Mouse (Mus musculus) heart, embryonic 11.5 days (tissue): ENCODE results near the gene Dnajb2. TPM values are rescaled to one million over a fixed set of nuclear protein-coding genes. Genes with fewer than 3 reads are reported as not detected.

Experiments used
- ATAC-seq: fragments of 200-750 bp; cut with Nextera tagmentation; replicated peaks from 2 replicates; pipeline ENCODE4 v1.8.0; 2017; ENCODE audit warnings: moderate library complexity; ENCODE audit not compliant: insufficient number of reproducible peaks, low FRiP score, low TSS enrichment
- H3K27ac ChIP-seq: fragments of 300-500 bp; sonication (generic); 2 replicates; pipeline ENCODE4 v1.5.1; 2014; ENCODE audit warnings: mild to moderate bottlenecking, low read depth, low read length
- H3K27me3 ChIP-seq: fragments of 300-500 bp; sonication (generic); 2 replicates; pipeline ENCODE4 v1.6.1; 2014; ENCODE audit warnings: mild to moderate bottlenecking, low read length, mixed read lengths; ENCODE audit not compliant: control insufficient read depth, insufficient read depth
- H3K36me3 ChIP-seq: fragments of 300-500 bp; sonication (generic); 2 replicates; pipeline ENCODE4 v1.6.1; 2014; ENCODE audit warnings: mild to moderate bottlenecking, low read length, moderate library complexity, mixed read lengths; ENCODE audit not compliant: control insufficient read depth, insufficient read depth
- H3K4me1 ChIP-seq: fragments of 300-500 bp; sonication (generic); 2 replicates; pipeline ENCODE4 v1.6.1; 2014; ENCODE audit warnings: low read length; ENCODE audit not compliant: control insufficient read depth, insufficient read depth
- H3K4me2 ChIP-seq: fragments of 300-500 bp; sonication (generic); 2 replicates; pipeline ENCODE4 v1.6.1; 2014; ENCODE audit warnings: mild to moderate bottlenecking, moderate library complexity
- H3K4me3 ChIP-seq: fragments of 300-500 bp; sonication (generic); 2 replicates; pipeline ENCODE4 v1.5.1; 2014; ENCODE audit warnings: low read depth, low read length
- H3K9ac ChIP-seq: fragments of 300-500 bp; sonication (generic); 2 replicates; pipeline ENCODE4 v1.6.1; 2014; ENCODE audit warnings: mild to moderate bottlenecking, low read depth, low read length, moderate library complexity
- H3K9me3 ChIP-seq: fragments of 300-500 bp; sonication (generic); replicated peaks from 2 replicates; pipeline ENCODE4 v1.6.1; 2016; ENCODE audit warnings: low read length; ENCODE audit not compliant: control insufficient read depth
- WGBS: fragments of 180-500 bp; shearing (Covaris S2); extraction: QIAGEN DNeasy Blood & Tissue Kit; methylation state at CpG from one replicate; pipeline ENCODE4 v1.1.7; 2014; ENCODE audit not compliant: insufficient replicate concordance; 5-methylcytosine and 5-hydroxymethylcytosine counted together
- polyA plus RNA-seq: library from polyadenylated mRNA; unstranded; fragments of >200 nt; fragmentation: Nextera tagmentation; extraction: Ambion mirVana; gene quantifications from 2 replicates; pipeline ENCODE4 v1.2.1, GENCODE M21; 2014

Gene Dnajb2
- polyA plus RNA-seq, 1 experiment from 2014 or later, result 15.3 TPM

DNA sequence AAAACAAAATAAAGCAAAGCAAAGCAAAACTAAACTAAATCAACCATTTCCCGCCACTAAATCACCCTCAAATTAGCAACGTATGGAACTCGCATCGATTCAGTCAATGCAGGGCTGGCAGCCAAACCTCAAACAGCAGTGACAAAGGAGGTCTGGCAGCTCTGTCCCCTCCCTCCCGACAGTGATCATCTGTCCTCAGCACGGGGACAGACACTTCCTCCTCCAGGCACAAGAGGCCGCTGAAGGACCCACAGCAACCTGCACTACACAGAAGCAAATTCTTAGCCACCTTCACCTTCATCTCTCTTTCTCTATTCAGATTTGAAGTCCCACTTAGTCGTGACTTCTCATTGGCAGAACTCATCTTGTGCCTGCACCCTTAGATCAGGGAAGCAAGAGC lies 1.6 kb upstream of the Dnajb2 start:
- Histone ChIP-seq H3K4me1 (peaks cover 16% of the 10 kb centered on the region), H3K27ac (no peak overlapping the region), H3K4me3 (no peak overlapping the region), H3K27me3 (0 out of 2 replicates have a peak, but pooled peaks cover 3% of the 10 kb centered on the region), H3K9me3 (no peaks in the 10 kb centered on the region), H3K9ac (no peak overlapping the region), H3K36me3 (no peaks in the 10 kb centered on the region), H3K4me2 (peak overlapping the region; percentile 14; the same call in 1 of the 2 replicates)
- 2% methylated on average over 8 of the region's 8 CpGs for WGBS
- no peak for ATAC-seq

DNA sequence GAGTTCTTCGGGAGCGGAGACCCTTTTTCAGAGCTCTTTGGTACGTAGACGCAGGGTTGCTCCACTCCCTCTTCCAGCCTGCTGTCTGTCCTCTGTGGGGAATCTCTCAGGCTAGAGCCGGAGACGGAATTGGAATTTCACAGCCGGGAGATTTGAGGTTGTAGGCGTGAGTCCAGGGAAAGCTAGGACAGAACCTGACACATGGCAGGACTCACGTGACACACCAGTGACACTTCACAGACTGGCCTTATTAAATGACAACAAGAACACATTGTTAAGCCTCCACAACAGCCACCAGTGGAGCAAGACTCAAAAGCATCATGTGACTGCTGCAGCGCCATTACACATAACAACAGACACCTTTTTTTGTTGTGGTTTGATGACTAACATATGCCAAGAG lies 3.4 kb downstream of the Dnajb2 start:
- WGBS, result 74% methylated on average over 10 of the region's 10 CpGs
- Histone ChIP-seq H3K36me3 (peaks cover 3% of the 10 kb centered on the region; the same call in 1 of the 2 replicates), H3K9me3 (no peaks in the 10 kb centered on the region)

DNA sequence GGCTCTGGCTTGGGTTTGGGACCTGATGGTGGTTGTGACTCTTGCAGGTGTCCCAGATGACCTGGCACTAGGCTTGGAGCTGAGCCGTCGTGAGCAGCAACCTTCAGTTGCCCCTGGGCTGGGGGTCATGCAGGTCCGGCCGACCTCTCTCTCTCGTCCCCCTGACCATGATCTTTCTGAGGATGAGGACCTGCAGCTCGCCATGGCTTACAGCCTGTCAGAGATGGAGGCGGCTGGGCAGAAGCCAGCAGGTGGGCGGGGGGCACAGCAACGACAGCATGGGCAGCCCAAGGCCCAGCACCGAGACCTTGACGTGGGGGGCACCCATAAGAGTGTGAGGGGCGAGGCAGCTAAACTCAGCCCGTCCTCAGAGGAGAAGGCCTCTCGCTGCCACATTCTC lies 7.2 kb downstream of the Dnajb2 start:
- Histone ChIP-seq H3K9me3 (no peaks in the 10 kb centered on the region), H3K4me2 (no peak overlapping the region), H3K9ac (no peak overlapping the region), H3K4me3 (no peak overlapping the region), H3K27me3 (no peaks in the 10 kb centered on the region), H3K27ac (no peak overlapping the region), H3K4me1 (peaks cover 11% of the 10 kb centered on the region), H3K36me3 (peaks cover 3% of the 10 kb centered on the region; the same call in 1 of the 2 replicates)
- no peak for ATAC-seq
- 83% methylated on average over 14 of the region's 14 CpGs for whole genome bisulfite sequencing

More for the DNA sequence above, 3.4 kb downstream of the Dnajb2 start:
- ATAC-seq, result no peak
- H3K4me2 ChIP-seq, result no peak overlapping the region
- H3K9ac ChIP-seq, result no peak overlapping the region
- peaks cover 16% of the 10 kb centered on the region for H3K4me1 ChIP-seq
- H3K27me3 ChIP-seq, result no peaks in the 10 kb centered on the region
- H3K27ac ChIP-seq, result no peak overlapping the region
- H3K4me3 ChIP-seq, result no peak overlapping the region

DNA sequence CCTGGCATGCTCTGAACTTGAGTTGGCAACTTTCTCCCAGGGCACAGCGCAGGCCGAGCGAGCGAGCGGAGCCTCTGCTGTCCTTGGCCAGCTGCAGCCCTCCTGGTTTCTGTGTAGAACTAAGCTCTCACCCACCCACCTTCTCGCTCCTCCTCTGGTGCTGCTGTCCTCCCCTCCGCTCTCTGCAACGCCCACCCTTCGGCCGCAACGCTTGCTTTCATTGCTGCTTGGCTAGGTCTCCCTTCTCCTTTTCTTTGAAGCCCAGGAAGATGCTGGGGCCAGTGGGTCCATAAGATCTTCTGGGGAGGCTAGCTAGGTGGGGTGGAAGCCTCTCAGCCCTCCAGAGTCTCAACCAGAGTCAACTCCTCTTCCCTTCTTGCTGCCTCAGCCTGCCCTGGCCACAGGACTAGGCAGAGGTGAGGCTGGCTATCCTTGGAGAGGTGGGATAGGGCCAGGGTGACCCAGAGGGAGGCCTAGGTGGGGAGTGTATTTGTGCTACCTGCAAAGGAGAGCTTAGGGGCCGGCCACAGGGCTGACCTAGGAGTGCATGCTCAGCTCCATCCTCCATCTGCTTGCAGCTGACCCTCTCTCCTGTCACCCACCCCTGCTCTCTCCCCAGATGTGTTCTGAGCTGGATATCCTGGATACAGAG lies 8.1 kb downstream of the Dnajb2 start:
- no peak overlapping the region for H3K4me2 ChIP-seq
- WGBS, result 90% methylated on average over 12 of the region's 12 CpGs
- H3K27me3 ChIP-seq, result no peaks in the 10 kb centered on the region
- H3K9ac ChIP-seq, result no peak overlapping the region
- no peak overlapping the region for H3K4me3 ChIP-seq
- no peak for ATAC-seq
- H3K36me3 ChIP-seq, result peaks cover 3% of the 10 kb centered on the region; the same call in 1 of the 2 replicates
- peaks cover 14% of the 10 kb centered on the region for H3K4me1 ChIP-seq
- no peaks in the 10 kb centered on the region for H3K9me3 ChIP-seq
- H3K27ac ChIP-seq, result no peak overlapping the region

DNA sequence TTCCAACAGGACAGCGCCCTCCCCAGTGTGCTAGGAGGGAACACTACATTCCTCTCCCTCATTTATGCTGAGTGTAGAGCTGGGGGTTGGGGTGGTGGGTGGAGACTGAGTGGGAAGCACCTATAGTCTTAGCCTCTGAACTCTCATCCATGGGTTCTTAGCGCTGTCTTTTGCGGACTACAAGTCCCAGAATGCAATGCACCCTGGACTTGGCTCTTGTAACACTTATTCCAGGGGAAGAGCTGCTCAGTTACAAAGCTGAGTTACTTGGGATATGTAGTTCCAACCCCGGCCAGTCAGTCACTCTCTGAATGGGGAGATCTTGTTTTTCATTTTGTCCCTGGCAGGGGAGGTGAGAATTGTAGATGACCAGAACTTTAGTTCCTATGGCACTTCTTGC lies 8.6 kb downstream of the Dnajb2 start:
- no peak overlapping the region for H3K4me3 ChIP-seq
- peak; percentile 31; the same call in 1 of the 2 replicates for ATAC-seq

DNA sequence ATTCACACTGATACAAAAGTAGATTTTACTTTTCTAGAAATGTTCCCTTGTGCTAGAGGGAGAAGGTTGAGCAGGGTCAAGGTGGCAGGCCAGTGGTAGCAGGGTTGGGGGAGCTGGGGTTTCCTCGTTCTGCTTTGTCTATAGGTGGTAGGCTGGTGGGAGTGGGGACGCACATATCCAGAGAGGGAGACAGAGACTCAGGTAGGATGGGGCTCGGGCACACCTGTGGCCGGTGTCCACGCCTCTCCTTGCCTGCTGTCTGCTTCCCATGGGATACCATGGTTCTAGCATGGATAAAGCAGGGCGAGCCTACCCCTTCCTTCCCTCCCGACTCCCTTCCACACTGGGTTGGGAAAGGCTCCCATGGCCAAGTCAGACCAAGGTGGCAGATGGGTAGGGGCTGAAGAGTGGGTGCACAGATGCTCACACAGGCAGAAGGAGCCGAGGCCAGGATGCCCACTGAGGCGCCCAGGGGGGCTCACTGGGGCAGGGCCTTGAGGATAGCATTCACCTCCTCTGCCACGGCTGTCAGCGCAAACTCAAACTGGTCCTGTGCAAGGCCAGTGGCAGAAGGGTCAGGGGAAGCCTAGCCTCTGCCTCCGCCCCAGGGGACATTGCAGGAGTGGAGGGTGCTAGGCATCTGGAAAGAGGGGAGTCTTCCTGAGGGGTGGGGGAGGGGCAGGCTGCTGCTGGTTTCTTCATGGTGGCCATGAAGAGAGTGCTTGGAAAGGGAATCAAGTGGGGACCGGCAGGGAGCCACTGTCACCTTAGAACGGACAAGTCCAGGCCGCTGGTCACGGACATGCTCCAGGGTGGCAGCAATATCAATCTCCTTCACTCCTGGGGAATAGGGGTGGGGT lies 11.1 kb downstream of the Dnajb2 start:
- H3K27me3 ChIP-seq, result no peaks in the 10 kb centered on the region
- ATAC-seq, result no peak
- peak overlapping the region; percentile 35; the same call in 1 of the 2 replicates for H3K9ac ChIP-seq
- no peak overlapping the region for H3K4me3 ChIP-seq
- no peaks in the 10 kb centered on the region for H3K9me3 ChIP-seq
- H3K4me1 ChIP-seq, result peaks cover 14% of the 10 kb centered on the region
- WGBS, result 78% methylated on average over 16 of the region's 16 CpGs
- H3K36me3 ChIP-seq, result no peaks in the 10 kb centered on the region; the same call in 1 of the 2 replicates
- H3K27ac ChIP-seq, result peak overlapping the region; percentile 94
- H3K4me2 ChIP-seq, result peak overlapping the region; percentile 32; the same call in 1 of the 2 replicates

More for the DNA sequence above, 8.6 kb downstream of the Dnajb2 start:
- no peak overlapping the region for H3K27ac ChIP-seq
- H3K4me2 ChIP-seq, result no peak overlapping the region
- H3K36me3 ChIP-seq, result peaks cover 3% of the 10 kb centered on the region; the same call in 1 of the 2 replicates
- WGBS, result 22% methylated on average over 4 of the region's 4 CpGs
- no peak overlapping the region for H3K9ac ChIP-seq
- peaks cover 14% of the 10 kb centered on the region for H3K4me1 ChIP-seq
- no peaks in the 10 kb centered on the region for H3K27me3 ChIP-seq
- no peaks in the 10 kb centered on the region for H3K9me3 ChIP-seq

DNA sequence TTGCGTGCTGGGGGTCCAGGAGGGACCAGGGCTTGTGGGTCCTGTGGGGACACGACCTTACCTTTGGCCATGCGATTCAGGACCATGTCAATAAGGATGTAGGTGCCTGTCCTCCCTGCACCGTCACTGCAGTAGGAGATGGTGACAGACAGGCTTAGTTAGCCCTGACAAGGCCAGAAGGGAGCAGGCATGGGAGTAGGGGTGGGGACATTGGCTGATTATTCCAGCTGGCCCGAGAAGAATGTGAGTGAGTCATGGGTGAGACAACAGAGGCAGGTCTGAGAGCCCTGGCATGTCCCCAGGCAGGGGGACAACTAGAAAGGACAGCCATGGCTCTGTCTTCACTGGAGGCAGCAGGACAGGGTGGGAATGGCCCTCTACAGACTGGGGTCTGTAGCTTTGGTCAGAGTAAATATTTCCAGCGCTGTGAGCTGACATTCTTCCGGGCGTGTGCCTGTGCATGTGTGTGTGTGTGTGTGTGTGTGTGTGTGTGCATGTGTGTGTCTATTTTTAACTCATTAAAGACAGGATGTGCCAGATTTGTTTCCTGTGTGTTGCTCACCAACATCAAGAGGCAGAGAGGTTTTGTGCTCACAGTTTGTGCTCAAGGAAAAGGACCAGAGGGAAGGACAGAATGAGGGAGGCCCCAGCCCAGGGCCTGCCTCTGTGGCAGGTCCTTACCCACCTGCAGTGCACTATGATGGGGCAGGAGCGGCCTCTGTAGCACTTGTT lies 12.0 kb downstream of the Dnajb2 start:
- peak; percentile 47 for ATAC-seq
- peak overlapping the region; percentile 94 for H3K27ac ChIP-seq
- H3K36me3 ChIP-seq, result no peaks in the 10 kb centered on the region; the same call in 1 of the 2 replicates
- peaks cover 14% of the 10 kb centered on the region for H3K4me1 ChIP-seq
- H3K9me3 ChIP-seq, result no peaks in the 10 kb centered on the region
- H3K9ac ChIP-seq, result peak overlapping the region; percentile 50; the same call in 1 of the 2 replicates
- H3K4me2 ChIP-seq, result peak overlapping the region; percentile 32
- 39% methylated on average over 9 of the region's 9 CpGs for WGBS
- no peak overlapping the region for H3K4me3 ChIP-seq
- H3K27me3 ChIP-seq, result no peaks in the 10 kb centered on the region

DNA sequence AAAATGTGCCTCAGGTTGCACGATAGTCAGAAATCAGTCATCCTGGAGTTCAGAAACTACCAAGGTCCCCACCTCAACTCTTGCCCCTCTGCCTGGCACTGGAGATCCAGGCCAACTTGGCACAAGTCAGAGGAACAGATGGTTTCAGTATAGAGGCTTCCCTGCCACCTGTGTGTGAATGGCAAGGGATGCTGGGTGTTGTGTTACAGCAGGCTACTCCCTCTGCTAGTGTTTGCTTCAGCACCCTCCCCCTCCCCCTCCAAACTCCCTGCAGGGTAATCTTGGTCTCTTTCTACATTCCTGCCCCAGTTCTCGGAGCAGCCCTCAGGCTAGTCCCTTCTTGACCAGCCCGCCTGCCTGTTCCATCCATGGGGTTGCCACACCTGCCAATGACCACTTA lies 14.3 kb downstream of the Dnajb2 start:
- Histone ChIP-seq H3K27me3 (no peaks in the 10 kb centered on the region), H3K36me3 (no peaks in the 10 kb centered on the region), H3K4me3 (no peak overlapping the region), H3K27ac (no peak overlapping the region), H3K9me3 (no peaks in the 10 kb centered on the region), H3K9ac (no peak overlapping the region), H3K4me2 (no peak overlapping the region), H3K4me1 (peaks cover 14% of the 10 kb centered on the region)
- no peak for ATAC-seq
- WGBS, result 64% methylated on average over 3 of the region's 3 CpGs
